Mouse (Mus musculus) forebrain, embryonic 11.5 days (tissue): Measurements from ENCODE around the gene Perm1. TPM values are rescaled to one million over a fixed set of nuclear protein-coding genes. Genes with fewer than 3 reads are reported as not detected.

Experiments used
- ATAC-seq: fragments of 200-750 bp; cut with Nextera tagmentation; replicated peaks from 2 replicates; pipeline ENCODE4 v1.8.0; 2017; ENCODE audit warnings: moderate TSS enrichment; ENCODE audit not compliant: low FRiP score
- DNase-seq: peaks from one replicate; pipeline ENCODE4 v3.0.0-alpha.2; 2017; ENCODE audit warnings: low spot score
- H3K27ac ChIP-seq: fragments of 300-500 bp; sonication (generic); 2 replicates; pipeline ENCODE4 v1.5.1; 2014; ENCODE audit warnings: low read depth, low read length
- H3K27me3 ChIP-seq: fragments of 300-500 bp; sonication (generic); 2 replicates; pipeline ENCODE4 v1.6.1; 2014; ENCODE audit warnings: mild to moderate bottlenecking, low read length, mixed read lengths; ENCODE audit not compliant: control insufficient read depth, insufficient read depth
- H3K36me3 ChIP-seq: fragments of 300-500 bp; sonication (generic); 2 replicates; pipeline ENCODE4 v1.6.1; 2014; ENCODE audit warnings: mild to moderate bottlenecking, low read length, moderate library complexity, mixed read lengths; ENCODE audit not compliant: control insufficient read depth, insufficient read depth
- H3K4me1 ChIP-seq: fragments of 300-500 bp; sonication (generic); replicated peaks from 2 replicates; pipeline ENCODE4 v1.6.1; 2014; ENCODE audit warnings: low read length, mixed read lengths; ENCODE audit not compliant: control insufficient read depth, insufficient read depth
- H3K4me2 ChIP-seq: fragments of 300-500 bp; sonication (generic); 2 replicates; pipeline ENCODE4 v1.6.1; 2014; ENCODE audit warnings: low read depth, mild to moderate bottlenecking, low read length, moderate library complexity, mixed read lengths; ENCODE audit not compliant: severe bottlenecking
- H3K4me3 ChIP-seq: fragments of 300-500 bp; sonication (generic); 2 replicates; pipeline ENCODE4 v1.5.1; 2014; ENCODE audit warnings: low read depth, low read length
- H3K9ac ChIP-seq: fragments of 300-500 bp; sonication (generic); 2 replicates; pipeline ENCODE4 v1.6.1; 2014; ENCODE audit warnings: low read length
- H3K9me3 ChIP-seq: fragments of 300-500 bp; sonication (generic); 2 replicates; pipeline ENCODE4 v1.6.1; 2016; ENCODE audit warnings: low read length, mixed read lengths; ENCODE audit not compliant: control insufficient read depth
- WGBS: fragments of 180-500 bp; shearing (Covaris S2); extraction: QIAGEN DNeasy Blood & Tissue Kit; methylation state at CpG from one replicate; pipeline ENCODE4 v1.1.7; 2014; 5-methylcytosine and 5-hydroxymethylcytosine counted together
- polyA plus RNA-seq: library from polyadenylated mRNA; unstranded; fragments of >200 nt; fragmentation: Nextera tagmentation; extraction: Ambion mirVana; gene quantifications from 2 replicates; pipeline ENCODE4 v1.2.1, GENCODE M21; 2014

Gene Perm1
- polyA plus RNA-seq, 1 experiment from 2014 or later = 1.6 TPM

- 4% methylated on average over 35 of the region's 35 CpGs for WGBS
- H3K4me1 ChIP-seq = peaks cover 39% of the 10 kb centered on the region
- no peak for ATAC-seq
Observed at GRCm38 (mm10) chr4:156195927-156196870, 19.5 kb upstream of the Perm1 start.

GRCm38 (mm10) chr4:156197131-156197828 lies 18.4 kb upstream of the Perm1 start, which contains the start of gene Agrn:
Agrn (minus strand) TSS chr4:156197488.
- no peak for DNase-seq
- Histone ChIP-seq H3K27me3 (no peaks in the 10 kb centered on the region), H3K9me3 (no peaks in the 10 kb centered on the region), H3K4me2 (peak within 1 kb of the TSS; percentile 70), H3K9ac (peak within 1 kb of the TSS; percentile 90), H3K27ac (peak within 1 kb of the TSS; percentile 87), H3K4me3 (peak within 1 kb of the TSS; percentile 89), H3K36me3 (no peaks in the 10 kb centered on the region; the same call in 1 of the 2 replicates), H3K4me1 (peaks cover 32% of the 10 kb centered on the region)
- peak; percentile 83 for ATAC-seq
- under 1% methylated on average over 47 of the region's 88 CpGs for WGBS

More at GRCm38 (mm10) chr4:156195927-156196870, 19.5 kb upstream of the Perm1 start:
- peak overlapping the region; percentile 90 for H3K9ac ChIP-seq
- peak overlapping the region; percentile 89 for H3K4me3 ChIP-seq
- H3K27ac ChIP-seq = peak overlapping the region; percentile 42; the same call in 1 of the 2 replicates
- H3K4me2 ChIP-seq = peak overlapping the region; percentile 70
- no peaks in the 10 kb centered on the region for H3K9me3 ChIP-seq
- H3K27me3 ChIP-seq = no peaks in the 10 kb centered on the region
- DNase-seq = peak; percentile 82
- H3K36me3 ChIP-seq = no peaks in the 10 kb centered on the region; the same call in 1 of the 2 replicates

- WGBS = 0% methylated on average over 26 of the region's 26 CpGs
- H3K27me3 ChIP-seq = no peaks in the 10 kb centered on the region
- H3K9ac ChIP-seq = peak overlapping the region; percentile 37
- peak; percentile 94 for ATAC-seq
- peak overlapping the region; percentile 89 for H3K4me3 ChIP-seq
- H3K4me1 ChIP-seq = peaks cover 31% of the 10 kb centered on the region
- H3K9me3 ChIP-seq = no peaks in the 10 kb centered on the region
- H3K36me3 ChIP-seq = no peaks in the 10 kb centered on the region; the same call in 1 of the 2 replicates
- H3K4me2 ChIP-seq = peak overlapping the region; percentile 42
- peak; percentile 97 for DNase-seq
- H3K27ac ChIP-seq = peak overlapping the region; percentile 87
Observed at GRCm38 (mm10) chr4:156197829-156198205, 17.9 kb upstream of the Perm1 start.

- Histone ChIP-seq H3K9me3 (no peaks in the 10 kb centered on the region), H3K27me3 (no peaks in the 10 kb centered on the region), H3K4me1 (peaks cover 16% of the 10 kb centered on the region), H3K36me3 (no peaks in the 10 kb centered on the region), H3K9ac (no peak within 1 kb of the TSS), H3K27ac (no peak within 1 kb of the TSS), H3K4me3 (no peak within 1 kb of the TSS), H3K4me2 (no peak within 1 kb of the TSS)
- no peak for ATAC-seq
- WGBS = 68% methylated on average over 10 of the region's 10 CpGs
- DNase-seq = no peak
Observed at GRCm38 (mm10) chr4:156200623-156201475, 14.8 kb upstream of the Perm1 start, which contains the start of gene Isg15. Isg15 (minus strand) TSS chr4:156200818.

GRCm38 (mm10) chr4:156202462-156202893 lies 13.2 kb upstream of the Perm1 start:
- H3K9ac ChIP-seq = peak overlapping the region; percentile 77; the same call in 1 of the 2 replicates
- H3K4me1 ChIP-seq = peaks cover 13% of the 10 kb centered on the region; the same call in 1 of the 2 replicates
- DNase-seq (no peak), ATAC-seq (no peak)
- no peaks in the 10 kb centered on the region for H3K9me3 ChIP-seq
- H3K27me3 ChIP-seq = no peaks in the 10 kb centered on the region
- 44% methylated on average over 12 of the region's 12 CpGs for WGBS
- peak overlapping the region; percentile 50; the same call in 1 of the 2 replicates for H3K27ac ChIP-seq
- H3K36me3 ChIP-seq = no peaks in the 10 kb centered on the region
- peak overlapping the region; percentile 61 for H3K4me3 ChIP-seq
- peak overlapping the region; percentile 94 for H3K4me2 ChIP-seq

- DNase-seq = peak; percentile 92
- Histone ChIP-seq H3K9me3 (no peaks in the 10 kb centered on the region), H3K4me3 (peak within 1 kb of the TSS; percentile 61), H3K4me2 (peak within 1 kb of the TSS; percentile 94), H3K4me1 (peaks cover 13% of the 10 kb centered on the region; the same call in 1 of the 2 replicates), H3K9ac (peak within 1 kb of the TSS; percentile 77), H3K27me3 (no peaks in the 10 kb centered on the region), H3K36me3 (no peaks in the 10 kb centered on the region), H3K27ac (peak within 1 kb of the TSS; percentile 62)
- 0% methylated on average over 33 of the region's 39 CpGs for WGBS
- ATAC-seq = peak; percentile 87
Observed at GRCm38 (mm10) chr4:156203001-156203412, 12.7 kb upstream of the Perm1 start, which contains the start of gene AW011738. AW011738 (plus strand) TSS chr4:156203304.

- WGBS = under 1% methylated on average over 49 of the region's 49 CpGs
- ATAC-seq (peak; percentile 57), DNase-seq (peak; percentile 68)
- H3K4me3 ChIP-seq = peak overlapping the region; percentile 61
- no peaks in the 10 kb centered on the region for H3K9me3 ChIP-seq
- no peaks in the 10 kb centered on the region for H3K36me3 ChIP-seq
- H3K4me1 ChIP-seq = peaks cover 13% of the 10 kb centered on the region; the same call in 1 of the 2 replicates
- peak overlapping the region; percentile 62 for H3K27ac ChIP-seq
- H3K27me3 ChIP-seq = no peaks in the 10 kb centered on the region
- H3K4me2 ChIP-seq = peak overlapping the region; percentile 94
- H3K9ac ChIP-seq = peak overlapping the region; percentile 77
Observed at GRCm38 (mm10) chr4:156203413-156204131, 12.1 kb upstream of the Perm1 start.
